Comparison of ENCODE assay signal across 8 mouse cellular contexts in genomic region chr17:70872094-70872929, GRCm38 (mm10). TPM values are rescaled to one million over a fixed set of nuclear protein-coding genes. Genes with fewer than 3 reads are reported as not detected.
DNase-seq lines count a peak whose midpoint lies in the region; ATAC-seq and TF ChIP-seq lines count a peak whose summit lies in the region.

No protein-coding gene starts in this region.

- no peaks in the 10 kb centered on the region for H3K27me3 ChIP-seq in hindbrain, embryonic 14.5 days (ENCODE audit: control insufficient read depth, insufficient read depth, low read length)
- no peaks in the 10 kb centered on the region for H3K27me3 ChIP-seq in midbrain, postnatal 0 days (ENCODE audit: insufficient read depth, low read length)

- TF ChIP-seq CTCF in midbrain, postnatal 0 days (IDR thresholded peaks at IDR 0.05), result peak; percentile 2; the same call in 1 of the 2 replicates

- peak overlapping the region; percentile 36; the same call in 1 of the 2 replicates for H3K9ac ChIP-seq in hindbrain, embryonic 14.5 days
- 0 out of 2 replicates have a peak overlapping the region, but pooled peaks have one; percentile 19 for H3K9ac ChIP-seq in midbrain, postnatal 0 days (replicated peaks; ENCODE audit: low read length, poor library complexity, severe bottlenecking)

- H3K9me3 ChIP-seq in hindbrain, embryonic 14.5 days (ENCODE audit: control insufficient read depth, low read length), result 0 out of 2 replicates have a peak, but pooled peaks cover 4% of the 10 kb centered on the region
- no peaks in the 10 kb centered on the region for H3K9me3 ChIP-seq in midbrain, postnatal 0 days (ENCODE audit: low read length)

- 2% methylated on average over 14 of the region's 14 CpGs for WGBS in hindbrain, embryonic 14.5 days
- 6% methylated on average over 14 of the region's 14 CpGs for WGBS in midbrain, postnatal 0 days

- H3K4me2 ChIP-seq in hindbrain, embryonic 14.5 days (replicated peaks), result peak overlapping the region; percentile 53
- H3K4me2 ChIP-seq in midbrain, postnatal 0 days (ENCODE audit: low read depth, low read length, poor library complexity, severe bottlenecking), result peak overlapping the region; percentile 50

- H3K36me3 ChIP-seq in hindbrain, embryonic 14.5 days (replicated peaks; ENCODE audit: control insufficient read depth, insufficient read depth), result no peaks in the 10 kb centered on the region
- H3K36me3 ChIP-seq in midbrain, postnatal 0 days (ENCODE audit: insufficient read depth, low read length), result no peaks in the 10 kb centered on the region

- H3K4me3 ChIP-seq in hindbrain, embryonic 14.5 days (replicated peaks; ENCODE audit: low read length), result peak overlapping the region; percentile 17; the same call in 1 of the 2 replicates
- peak overlapping the region; percentile 29; the same call in 1 of the 2 replicates for H3K4me3 ChIP-seq in midbrain, postnatal 0 days (ENCODE audit: low read depth, low read length)

- DNase-seq in layer of hippocampus, postnatal 10 days (ENCODE audit: low spot score in 2 of 2), result peak; percentile 49
- DNase-seq in layer of hippocampus, adult 8-10 months (ENCODE audit: low spot score in 2 of 2), result no peak
- peak; percentile 85 for DNase-seq in embryo, embryonic 11 days
- DNase-seq in hindbrain, embryonic 14.5 days (ENCODE audit: low spot score), result peak; percentile 54
- DNase-seq in midbrain, postnatal 0 days (ENCODE audit: low spot score), result peak; percentile 87
- no peak for DNase-seq in adrenal gland, postnatal 25 days
- no peak for DNase-seq in spleen, postnatal 4 days (ENCODE audit: low spot score in 2 of 2)

- H3K27ac ChIP-seq in hindbrain, embryonic 14.5 days, result peak overlapping the region; percentile 47; the same call in 1 of the 2 replicates
- H3K27ac ChIP-seq in midbrain, postnatal 0 days (ENCODE audit: low read depth, low read length), result peak overlapping the region; percentile 34; the same call in 1 of the 2 replicates

- peaks cover 10% of the 10 kb centered on the region; the same call in 1 of the 2 replicates for H3K4me1 ChIP-seq in hindbrain, embryonic 14.5 days (replicated peaks; ENCODE audit: control insufficient read depth, insufficient read depth, low read length)
- H3K4me1 ChIP-seq in midbrain, postnatal 0 days (ENCODE audit: insufficient read depth, low read length), result no peaks in the 10 kb centered on the region

- ATAC-seq in hindbrain, embryonic 14.5 days (ENCODE audit: low FRiP score), result peak; percentile 87
- ATAC-seq in midbrain, postnatal 0 days (ENCODE audit: low FRiP score), result peak; percentile 90
- ATAC-seq in monocyte, adult 5-6 weeks (replicated peaks; ENCODE audit: insufficient number of reproducible peaks, low FRiP score, low TSS enrichment, poor library complexity, severe bottlenecking), result no peak

RNA-seq across cellular contexts. Expression of gene Tgif1, which starts 19.0 kb away (rescaled TPM):
- total RNA-seq in layer of hippocampus, postnatal 10 days (2021), result 1 to 10 TPM; 2.6 to 3.9 TPM
- total RNA-seq in layer of hippocampus, adult 8-10 months (2022), result 1 to 10 TPM; 1.8 to 9.1 (median 5.3) TPM
- 11.8 and 12.0 TPM in 2 replicates for polyA plus RNA-seq in hindbrain, embryonic 14.5 days (2014; fragmentation: Nextera tagmentation; extraction: Ambion mirVana)
- 5.6 and 5.8 TPM in 2 replicates for total RNA-seq in midbrain, postnatal 0 days (2014; rRNA removed)
- 3.8 and 4.2 TPM in 2 replicates for polyA plus RNA-seq in midbrain, postnatal 0 days (2015; fragmentation: Nextera tagmentation; extraction: Ambion mirVana)
- 79.7 to 125 TPM (median 111 TPM) in 3 replicates for total RNA-seq in monocyte, adult 5-6 weeks (2017)
- total RNA-seq in adrenal gland, postnatal 25 days (2021), result 73.0 and 74.7 TPM in 2 replicates

Comparison
In these comparisons a context has a peak if more than half of its experiments do, and no peak if none do; other contexts are left out.
1. DNase-seq: peak in layer of hippocampus, postnatal 10 days (2 of 2), embryo, embryonic 11 days (single experiment), hindbrain, embryonic 14.5 days (single experiment) and midbrain, postnatal 0 days (single experiment); none in layer of hippocampus, adult 8-10 months (0 of 2), adrenal gland, postnatal 25 days (single experiment) and spleen, postnatal 4 days (0 of 2).